Mouse (Mus musculus) layer of hippocampus, postnatal 14 days (tissue): ENCODE measurements at regions not wholly inside any gene's neighbourhood (a gene's known extent, or its start where the extent isn't known, plus 50 kb on each side); places are given as distances from the start of the nearest gene placed in this dataset.

Experiments
- DNase-seq, 2 experiments: peaks; one replicate each; pipeline ENCODE4 v3.0.0; 2021 to 2022; ENCODE audit warnings: low spot score in 2 of 2, mixed read lengths in 1 of 2

DNA sequence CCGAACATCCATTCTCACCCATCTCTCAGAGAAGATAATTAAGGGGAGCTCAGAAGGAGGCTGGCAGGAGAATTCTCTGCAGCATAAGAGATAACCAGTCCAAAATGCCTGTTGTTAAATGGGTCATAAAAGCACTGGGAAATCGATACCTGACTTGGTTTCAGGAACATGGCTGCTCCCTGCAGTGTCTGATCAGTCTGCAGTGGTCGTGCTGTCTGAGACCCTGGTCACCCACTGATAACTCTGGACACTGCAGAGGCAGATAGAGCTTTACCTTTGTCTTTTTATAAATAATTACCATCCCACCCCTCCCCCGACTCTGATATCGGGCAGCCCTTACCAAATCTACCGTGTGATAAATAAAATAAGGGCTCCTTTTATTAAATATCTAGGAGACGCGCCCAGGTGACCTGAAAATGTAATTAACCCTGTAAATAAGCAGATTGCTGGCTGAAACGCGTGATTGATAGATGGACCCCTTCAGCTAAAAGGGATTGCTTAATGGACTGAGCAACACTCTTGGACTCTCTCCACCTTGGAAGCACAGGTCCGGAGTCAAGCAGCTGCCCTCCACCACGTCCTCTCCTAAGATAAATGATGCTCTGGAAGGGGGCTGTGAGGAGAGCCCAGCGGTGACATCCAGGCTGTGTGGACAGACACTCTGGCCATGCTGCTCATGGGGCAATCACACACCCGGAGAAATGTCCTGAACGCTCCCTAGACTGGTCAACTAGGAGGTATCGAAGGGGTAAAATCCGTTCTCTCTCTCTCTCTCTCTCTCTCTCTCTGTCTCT lies 384.4 kb downstream of the Mtx2 start:
- no peak for DNase-seq

DNA sequence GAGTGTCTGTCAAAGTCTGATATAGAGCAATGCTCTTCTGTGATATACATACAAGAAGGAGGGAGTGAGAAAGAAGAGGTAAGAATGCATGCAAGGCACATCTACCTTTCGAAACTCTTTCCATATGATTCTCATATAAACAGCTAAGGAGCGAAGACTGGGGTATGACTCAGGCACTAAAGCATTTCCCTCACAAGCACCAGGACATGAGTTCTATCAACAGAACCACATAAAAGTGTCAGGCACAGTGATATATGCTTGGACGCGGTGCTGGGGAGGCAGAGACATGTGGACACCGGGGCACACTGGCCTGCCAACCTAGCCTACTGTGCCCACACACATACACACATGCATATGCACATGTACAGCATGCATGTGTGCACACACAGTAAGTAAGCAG lies 391.3 kb downstream of the Mtx2 start:
- no peak for DNase-seq

DNA sequence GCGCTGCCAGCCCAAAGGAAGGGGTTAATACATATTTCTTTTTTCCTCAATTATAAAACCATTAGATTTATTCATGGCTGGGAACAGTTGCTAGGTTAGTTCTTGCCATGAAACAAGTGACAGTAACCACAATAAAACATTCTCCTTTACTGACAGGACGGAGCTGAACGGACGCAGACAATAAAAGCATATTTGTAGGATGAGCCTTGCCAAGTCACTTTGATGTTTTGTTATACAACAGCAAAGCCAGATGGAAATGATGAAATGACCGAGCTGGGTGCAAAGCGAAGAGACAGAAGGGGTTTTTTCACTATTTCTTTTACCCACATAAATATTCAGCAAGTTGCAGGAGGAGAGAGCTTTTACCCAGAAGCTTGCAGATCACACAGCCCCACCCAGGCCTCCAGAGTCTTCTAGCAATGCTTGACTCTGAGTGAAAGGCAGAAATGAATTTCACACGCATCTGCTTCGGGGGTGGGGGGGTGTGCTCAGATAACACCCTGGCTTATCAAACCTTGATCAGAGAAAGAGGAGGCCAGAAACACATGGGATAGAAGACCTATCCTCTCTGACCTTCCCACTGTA lies 395.3 kb downstream of the Mtx2 start:
- DNase-seq = peak; percentile 14 to 28

DNA sequence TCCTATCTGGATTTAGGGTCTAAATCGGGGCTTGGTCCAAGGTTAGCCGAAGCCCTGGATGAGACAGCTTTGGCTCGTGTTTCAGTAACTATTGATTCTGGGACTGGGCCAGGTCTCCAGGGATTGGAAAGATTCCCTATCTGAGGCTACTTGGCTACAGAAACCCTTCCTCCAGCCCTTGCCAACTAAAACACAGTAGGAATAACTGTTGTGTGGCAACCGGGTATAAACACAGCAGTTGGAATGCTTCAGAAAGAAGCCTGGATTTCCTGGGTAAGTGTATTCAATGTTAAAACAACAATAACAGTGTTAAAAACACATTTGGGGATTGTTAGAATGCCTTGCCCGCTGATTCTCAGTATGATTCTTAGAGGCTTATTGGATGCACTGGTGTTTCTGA lies 398.8 kb downstream of the Mtx2 start:
- peak in 1 of 2 experiments; percentile 48 for DNase-seq

DNA sequence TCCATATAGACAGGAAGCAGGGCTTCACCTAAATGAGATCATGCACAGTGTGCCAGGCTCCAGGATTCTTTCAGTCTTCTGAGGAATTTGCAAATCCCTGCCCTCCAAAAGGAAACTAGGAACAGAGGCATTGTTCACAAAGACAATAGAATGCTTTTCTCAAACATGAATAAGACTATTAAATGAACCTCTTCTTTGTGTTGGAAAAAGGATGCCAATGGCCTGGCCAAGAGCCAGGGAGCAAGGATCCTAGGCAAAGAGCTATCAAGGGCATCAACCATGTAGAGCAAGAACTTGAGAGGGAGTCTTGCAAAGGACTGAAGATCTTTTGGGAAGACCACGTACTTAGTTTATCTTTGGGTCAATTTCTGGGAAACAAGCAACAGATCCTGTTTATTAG lies 415.4 kb downstream of the Mtx2 start:
- DNase-seq = no peak

DNA sequence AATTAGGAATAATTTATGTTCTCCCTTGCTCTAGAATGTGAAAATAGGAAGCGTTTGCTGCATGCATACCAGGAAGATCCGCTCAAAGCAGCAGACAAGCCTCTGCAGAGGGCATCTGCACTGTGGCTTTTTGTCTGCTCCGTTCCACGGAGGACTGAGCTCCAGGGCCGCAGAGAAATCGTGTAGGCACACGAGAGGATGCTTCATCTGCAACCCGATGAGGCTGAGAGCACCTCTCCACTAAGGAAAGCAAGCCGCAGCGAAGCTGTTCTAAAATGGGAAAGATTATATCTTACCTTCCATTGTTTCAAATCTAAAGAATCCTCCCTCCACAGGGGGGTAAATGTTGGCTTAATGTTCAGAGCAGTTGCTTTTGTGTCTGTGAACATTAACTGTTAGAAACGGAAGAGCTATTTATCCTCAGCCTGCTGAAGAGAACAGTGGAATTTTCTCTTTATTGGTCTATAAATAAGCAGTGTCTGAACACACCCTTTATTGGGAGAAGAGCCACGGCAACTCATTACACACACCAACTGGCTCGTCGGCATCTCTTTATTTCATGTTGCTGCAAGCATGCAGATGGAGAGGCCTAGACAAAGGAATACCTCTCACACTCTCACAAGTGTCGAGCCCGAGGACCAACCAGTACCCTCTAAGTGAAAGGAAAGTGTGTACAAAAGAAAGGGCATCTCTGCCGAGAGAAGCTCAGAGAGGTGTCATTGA lies 414.6 kb upstream of the Hnrnpa3 start:
- peak; percentile 41 to 44 for DNase-seq

DNA sequence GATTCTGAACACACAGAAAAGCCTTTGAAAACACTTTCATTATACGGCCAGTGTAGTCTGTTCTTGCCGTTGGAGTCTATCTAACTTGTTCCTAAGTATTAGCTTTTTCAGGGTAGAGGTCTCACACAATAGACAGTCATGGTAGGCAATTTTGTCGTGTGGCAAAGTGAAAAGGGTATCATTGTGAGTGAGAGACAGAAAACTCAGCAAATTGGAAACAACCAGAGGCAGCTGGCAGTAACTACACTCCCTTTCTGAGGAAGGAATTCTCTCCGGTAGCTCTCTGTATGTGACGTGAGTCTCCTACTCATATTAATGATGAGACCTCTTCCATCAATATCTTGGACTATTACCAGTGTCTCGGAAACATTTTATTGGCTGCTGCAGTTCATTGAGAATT lies 413.8 kb upstream of the Hnrnpa3 start:
- DNase-seq = no peak

DNA sequence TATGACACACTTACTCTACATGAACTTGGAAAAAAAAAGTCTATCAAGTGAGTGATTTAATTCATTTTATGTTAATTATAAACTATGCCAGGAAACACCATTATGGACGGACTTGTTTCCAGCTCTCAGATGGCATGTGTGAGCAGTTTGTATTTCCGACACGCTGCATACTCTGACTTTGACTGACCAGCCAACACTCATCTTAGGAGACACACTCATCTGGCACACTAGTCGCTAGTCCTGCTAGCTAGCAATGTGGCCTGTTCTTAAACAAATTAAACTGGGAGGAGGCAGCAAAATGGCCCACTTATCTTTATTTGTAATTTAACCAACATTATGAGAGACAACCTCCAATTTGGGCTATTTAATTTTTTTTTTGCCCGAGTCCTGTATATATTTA lies 413.4 kb upstream of the Hnrnpa3 start:
- DNase-seq = no peak

DNA sequence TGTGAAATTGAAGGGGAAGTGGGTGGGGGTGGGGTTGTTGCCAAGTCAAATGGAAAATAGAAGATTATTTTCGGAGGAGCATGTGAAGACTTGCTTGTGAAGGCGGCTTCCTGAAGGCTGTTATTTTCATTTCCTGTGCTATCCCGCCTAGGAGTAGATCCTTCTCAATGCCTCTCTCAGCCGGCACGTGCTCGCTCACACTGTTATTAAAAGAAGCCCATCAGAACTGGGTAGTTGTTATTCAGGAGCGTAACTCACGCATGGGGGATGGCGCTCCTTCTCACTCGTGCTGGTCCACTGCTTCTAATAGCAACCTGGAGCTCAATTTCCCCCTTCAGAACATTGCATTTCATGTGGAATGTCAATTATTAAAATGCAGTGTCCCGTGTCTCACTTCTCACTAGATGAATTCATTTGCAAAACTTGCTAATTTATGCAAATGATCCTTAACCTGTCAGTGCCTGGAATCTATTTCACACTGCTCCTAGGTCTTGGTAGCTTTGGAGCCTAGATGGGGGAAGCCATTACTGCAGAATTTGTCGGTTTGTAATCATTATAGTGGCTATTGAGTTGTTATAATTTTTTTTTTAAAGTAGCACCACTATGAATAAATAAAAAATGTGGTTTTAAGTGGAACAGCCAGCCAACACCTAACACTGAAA lies 412.8 kb upstream of the Hnrnpa3 start:
- DNase-seq = peak in 1 of 2 experiments; percentile 38

DNA sequence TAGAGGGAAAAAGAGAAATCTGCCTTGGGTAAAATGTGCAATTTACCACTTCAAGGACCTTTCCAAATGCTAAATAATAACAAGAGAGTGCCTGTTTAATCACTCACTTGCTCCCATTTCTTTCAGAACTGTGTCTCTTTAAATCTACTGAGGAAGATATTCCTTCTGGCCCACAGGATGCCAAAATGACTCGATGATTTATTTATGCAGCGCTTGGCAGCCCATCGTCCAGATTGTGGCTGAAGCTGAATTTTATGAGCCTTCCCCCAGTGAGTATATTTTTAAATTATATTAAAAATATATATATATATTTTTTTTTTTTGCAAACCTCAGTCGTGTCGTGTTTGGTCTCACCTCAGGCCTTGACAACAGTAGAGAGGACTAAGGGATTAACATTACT lies 410.8 kb upstream of the Hnrnpa3 start:
- DNase-seq = no peak

DNA sequence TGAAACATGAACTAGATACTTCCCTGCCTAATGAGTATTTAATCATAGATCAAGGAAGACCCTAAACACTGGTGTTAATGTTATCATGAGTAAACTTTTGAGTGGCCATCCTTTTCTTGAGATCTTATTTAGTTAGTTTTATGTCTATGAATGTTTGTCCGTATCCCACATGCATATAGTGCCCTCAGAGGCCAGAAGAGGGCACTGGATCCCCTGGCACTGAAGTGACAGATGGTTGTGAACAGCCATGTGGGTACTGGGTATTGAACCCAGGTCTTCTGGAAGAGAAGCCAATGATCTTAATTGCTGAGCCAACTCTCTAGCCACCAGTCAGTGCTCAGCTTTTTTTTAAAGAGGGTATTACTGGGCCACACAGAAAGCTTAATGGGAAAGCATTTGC lies 408.6 kb upstream of the Hnrnpa3 start:
- DNase-seq = no peak

DNA sequence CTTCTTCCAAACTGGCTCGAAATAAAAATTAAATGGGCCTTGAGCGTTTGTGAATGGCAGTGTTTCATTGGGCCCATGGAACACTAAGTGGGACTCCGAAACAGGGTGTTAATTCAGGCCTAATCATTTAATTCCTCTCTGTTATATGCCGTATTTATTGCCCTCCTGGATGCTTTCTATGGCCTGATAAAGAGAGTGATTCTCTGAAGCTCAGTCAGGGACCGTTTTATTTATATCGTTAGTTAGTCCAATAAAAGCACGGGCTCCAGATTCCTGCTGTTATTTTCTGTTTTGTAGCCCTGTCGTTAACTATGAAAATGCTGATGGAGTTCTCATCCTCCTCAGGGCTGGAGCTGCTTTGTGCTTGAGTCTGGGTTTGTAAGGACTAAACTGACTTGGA lies 406.2 kb upstream of the Hnrnpa3 start:
- no peak for DNase-seq

DNA sequence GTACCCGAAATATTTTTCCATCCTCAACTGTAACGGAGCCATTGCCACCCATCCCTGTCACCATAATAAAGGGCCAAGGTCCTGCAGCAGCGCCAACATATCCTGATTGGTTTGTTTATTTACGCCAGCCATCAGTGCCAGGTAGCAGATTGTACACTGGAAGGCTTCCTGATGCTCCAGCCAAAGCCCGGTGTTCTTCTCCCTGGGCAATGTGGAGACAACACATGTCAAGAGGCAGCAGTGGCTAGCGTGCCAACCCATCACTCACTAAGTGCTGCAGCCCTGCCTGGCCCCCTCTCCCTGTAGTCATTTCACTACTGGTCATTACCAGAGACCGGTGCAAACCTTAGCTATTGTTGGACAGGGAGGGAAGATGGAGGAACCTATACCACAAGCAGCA lies 393.8 kb upstream of the Hnrnpa3 start:
- DNase-seq = peak; percentile 23 to 75

DNA sequence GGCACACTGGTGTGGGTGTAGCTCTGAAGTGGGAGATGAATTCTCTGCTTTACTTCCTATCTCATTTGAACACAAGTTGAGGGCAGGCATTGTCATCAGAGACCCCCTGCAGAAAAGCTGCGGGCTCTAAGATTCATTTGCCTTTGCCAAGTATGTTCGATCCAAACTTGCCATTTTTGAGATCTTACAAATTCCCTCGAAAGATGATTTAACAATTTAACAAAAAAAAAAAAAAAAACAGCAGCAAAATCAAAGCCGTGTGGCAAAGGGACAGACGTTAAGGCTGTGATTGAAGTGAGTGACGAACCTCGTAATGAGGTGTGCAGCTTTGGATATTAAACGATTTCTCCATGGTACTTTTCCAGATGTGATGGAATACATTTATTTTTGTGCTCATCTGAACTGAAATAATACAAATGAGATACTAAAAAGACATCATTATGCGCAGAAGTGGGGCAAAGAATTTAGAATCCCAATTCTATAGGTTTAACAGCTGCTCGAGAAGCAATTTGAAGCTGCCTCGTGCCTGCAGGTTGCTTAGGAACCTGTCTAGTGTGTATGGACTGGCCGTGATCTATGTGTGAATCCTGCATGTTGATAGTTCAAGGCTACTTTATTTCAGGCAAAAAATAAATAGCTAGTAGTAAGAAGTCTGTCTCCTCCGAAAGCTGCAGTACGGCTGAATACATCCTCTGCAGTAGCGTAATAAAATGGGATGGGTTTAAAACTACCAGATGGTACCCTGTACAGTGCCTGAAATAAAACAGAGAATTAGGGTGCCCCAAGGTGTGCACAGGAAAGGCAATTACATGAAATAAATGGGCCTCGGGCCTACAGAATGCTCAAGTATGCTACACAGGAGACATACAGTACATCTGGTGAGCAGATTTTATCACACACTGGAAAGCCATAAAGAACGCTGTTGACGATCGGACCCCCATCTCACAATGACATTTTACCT lies 393.0 kb upstream of the Hnrnpa3 start:
- DNase-seq = no peak

DNA sequence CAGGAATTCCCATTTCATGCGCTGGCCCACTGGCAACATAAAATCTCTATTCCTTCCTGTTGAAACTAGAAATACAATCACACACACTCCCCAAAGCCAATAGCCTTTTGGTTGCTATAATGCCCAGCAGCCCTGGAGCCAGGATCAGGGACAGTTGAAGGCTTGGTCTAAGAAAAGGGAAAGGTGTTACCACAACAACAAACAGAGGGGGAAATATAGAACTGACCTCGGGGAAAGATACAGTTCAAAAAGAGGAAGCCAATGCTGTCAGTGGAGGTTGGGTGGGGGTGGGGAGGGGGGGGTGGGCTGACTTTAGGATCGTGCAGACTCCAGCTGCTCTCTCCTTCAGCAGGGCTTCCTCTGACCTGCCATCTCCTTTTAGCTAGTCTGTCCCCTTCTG lies 391.1 kb upstream of the Hnrnpa3 start:
- DNase-seq = no peak

DNA sequence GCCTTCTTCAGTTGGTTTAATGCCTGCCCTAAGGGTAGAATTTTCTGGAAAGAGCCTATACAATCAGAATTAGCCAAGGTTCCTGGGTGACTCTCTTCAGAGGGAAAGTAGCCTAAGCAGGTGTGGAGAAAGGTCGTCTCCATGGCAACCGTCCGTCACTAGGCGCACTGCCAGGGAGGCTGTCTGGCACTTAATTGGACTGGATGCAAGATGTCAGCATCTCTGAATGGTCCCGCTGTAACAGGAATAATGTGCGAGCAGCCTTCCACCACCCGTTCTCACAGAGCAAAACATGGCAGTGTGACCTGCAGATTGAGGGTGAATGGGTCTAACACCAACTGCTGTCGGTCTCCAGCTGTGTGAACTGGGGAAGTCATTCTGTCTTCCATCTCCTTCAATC lies 389.6 kb upstream of the Hnrnpa3 start:
- no peak for DNase-seq

DNA sequence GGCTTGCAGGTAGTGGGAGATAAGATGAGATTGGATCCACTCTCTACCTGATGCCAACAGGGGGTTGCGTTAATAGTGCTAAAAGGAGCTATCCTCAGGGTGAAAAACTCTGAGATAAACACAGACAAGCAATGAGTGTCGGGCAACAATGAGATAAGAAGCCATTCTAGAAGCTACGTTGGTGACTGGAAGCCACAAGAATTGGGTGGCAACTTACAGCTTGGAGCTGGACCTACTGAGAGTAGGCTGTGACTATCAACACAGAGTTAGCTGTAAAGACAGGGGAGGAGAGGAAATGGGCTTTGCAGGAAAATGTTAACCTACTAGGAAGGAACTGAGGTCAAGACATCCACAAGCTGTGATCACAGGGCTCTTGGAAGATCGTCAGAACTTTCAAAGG lies 388.9 kb upstream of the Hnrnpa3 start:
- DNase-seq = no peak

DNA sequence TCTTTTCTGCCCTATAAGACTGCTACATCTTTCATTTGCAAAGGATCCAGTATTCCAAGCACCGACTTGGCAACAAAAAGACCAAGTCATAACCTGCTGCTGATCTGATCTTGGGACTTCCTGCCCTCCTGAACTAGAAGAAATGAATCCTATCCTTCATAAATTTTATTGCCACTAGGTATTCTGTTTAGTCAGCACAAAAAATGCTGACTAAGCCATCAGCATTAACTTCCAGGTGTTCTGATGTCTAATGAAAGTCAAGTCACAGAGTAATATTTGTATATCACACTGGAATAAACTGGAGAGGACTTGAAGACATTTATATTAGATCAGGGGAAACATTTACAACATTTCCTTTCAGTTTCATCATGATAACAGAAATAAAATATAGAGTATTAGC lies 371.2 kb upstream of the Hnrnpa3 start:
- no peak for DNase-seq

DNA sequence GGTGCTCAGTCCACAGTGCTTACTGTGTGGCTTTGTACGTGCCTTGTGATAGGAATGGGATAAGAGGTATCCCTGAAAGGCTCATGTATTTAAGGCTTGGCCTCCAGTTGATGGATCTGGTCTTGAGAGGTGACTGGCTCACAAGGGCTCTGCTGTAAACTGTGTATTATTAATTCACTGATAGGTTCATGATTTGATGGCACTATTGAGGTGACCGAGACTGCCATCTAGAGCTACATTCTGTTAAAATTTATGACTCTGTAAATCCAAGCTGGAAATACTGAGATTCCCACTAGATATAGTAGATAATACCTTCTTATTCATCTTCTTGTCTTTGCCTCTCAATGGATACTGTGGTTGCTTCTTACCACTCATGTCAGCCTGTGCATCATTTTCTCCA lies 367.4 kb upstream of the Hnrnpa3 start:
- no peak for DNase-seq

DNA sequence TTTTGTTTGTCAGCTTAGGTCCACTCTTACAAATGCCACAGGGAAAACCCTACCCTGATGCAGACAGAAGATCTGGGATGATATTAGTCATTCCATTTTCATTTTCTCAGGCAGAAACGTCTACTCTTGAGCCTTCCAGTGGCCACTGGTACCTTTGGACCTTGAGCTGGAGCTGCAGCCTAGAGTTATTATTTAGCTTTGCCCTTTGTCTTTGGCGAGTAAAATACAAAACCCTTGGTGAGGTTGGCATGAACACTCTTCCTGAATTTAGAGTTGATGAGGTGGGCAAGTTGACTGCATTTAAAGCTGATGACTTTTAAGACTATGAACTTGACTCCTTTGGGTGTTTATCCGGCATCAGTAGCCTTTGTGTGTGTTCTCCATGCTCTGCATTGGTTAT lies 352.2 kb upstream of the Hnrnpa3 start:
- DNase-seq = no peak

DNA sequence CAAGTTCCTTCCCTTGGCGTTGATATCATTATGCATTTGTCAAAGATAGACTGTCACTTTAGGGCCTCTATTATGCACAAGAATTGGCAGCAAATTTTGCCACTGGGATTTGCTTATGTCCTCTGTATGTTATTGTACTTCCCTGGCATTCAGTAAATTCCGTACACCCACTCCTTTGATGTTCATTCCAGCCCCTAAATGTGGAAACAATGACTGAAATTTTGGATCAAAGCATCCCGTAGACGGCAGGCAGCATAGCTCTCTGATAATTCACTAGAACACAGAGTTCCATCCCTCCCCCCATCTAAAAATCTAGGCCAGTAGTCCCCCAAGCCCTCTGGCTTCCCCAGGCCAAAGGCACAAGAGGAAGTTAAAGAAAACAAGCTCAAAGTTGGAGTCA lies 347.9 kb upstream of the Hnrnpa3 start:
- no peak for DNase-seq
